Mouse (Mus musculus): ENCODE results near the gene Tigar. TPM values are rescaled to one million over a fixed set of nuclear protein-coding genes. Genes with fewer than 3 reads are reported as not detected.

Tigar gene
- polyA plus RNA-seq, 1 experiment = 1.7 TPM

GRCm38 (mm10) chr6:127050847-127051246, 58.5 kb downstream of the Tigar start:
- Histone ChIP-seq H3K36me3 (ENCODE audit: control insufficient read depth, insufficient read depth, low read length) (no peaks in the 10 kb centered on the region), H3K27ac (ENCODE audit: insufficient read depth, low read depth, low read length) (no peak overlapping the region), H3K4me3 (ENCODE audit: low read depth, low read length) (no peak overlapping the region), H3K4me1 (ENCODE audit: control insufficient read depth, insufficient read depth, insufficient read length, low read length) (no peaks in the 10 kb centered on the region), H3K27me3 (ENCODE audit: control insufficient read depth, insufficient read depth, low read length) (no peaks in the 10 kb centered on the region)
- WGBS = 75% methylated on average over 4 of the region's 4 CpGs
- TF ChIP-seq CTCF (IDR thresholded peaks at IDR 0.05; ENCODE audit: extremely low read depth, insufficient read length, insufficient replicate concordance, low read depth, low read length) (no peak), POLR2A (IDR thresholded peaks at IDR 0.05; ENCODE audit: low read depth, low read length) (no peak)

- Histone ChIP-seq H3K36me3 (ENCODE audit: control insufficient read depth, insufficient read depth, low read length) (no peaks in the 10 kb centered on the region), H3K4me3 (ENCODE audit: low read depth, low read length) (no peak overlapping the region)
- TF ChIP-seq POLR2A (IDR thresholded peaks at IDR 0.05; ENCODE audit: low read depth, low read length) (no peak), CTCF (IDR thresholded peaks at IDR 0.05; ENCODE audit: extremely low read depth, insufficient read length, insufficient replicate concordance, low read depth, low read length) (no peak)
These were observed 64.4 kb downstream of the Tigar start for GRCm38 (mm10) chr6:127044909-127045308.

More at GRCm38 (mm10) chr6:127044909-127045308, 64.4 kb downstream of the Tigar start:
- H3K4me1 ChIP-seq (ENCODE audit: control insufficient read depth, insufficient read depth, insufficient read length, low read length) = no peaks in the 10 kb centered on the region
- no peaks in the 10 kb centered on the region for H3K27me3 ChIP-seq (ENCODE audit: control insufficient read depth, insufficient read depth, low read length)
- no peak overlapping the region for H3K27ac ChIP-seq (ENCODE audit: insufficient read depth, low read depth, low read length)
- 44% methylated on average over 6 of the region's 6 CpGs for WGBS

Other genes with a start within 250 kb of the Tigar start
- 0.18 TPM in 2 replicates for gene Dyrk4, start 187.7 kb downstream of the Tigar start, polyA plus RNA-seq (2012; rRNA removed)
- 1.1 and 2.3 TPM in 2 replicates for gene Rad51ap1, start 170.0 kb downstream of the Tigar start, polyA plus RNA-seq (2012; rRNA removed)
- 0.57 and 1.1 TPM in 2 replicates for gene D6Wsu163e, start 169.6 kb downstream of the Tigar start, polyA plus RNA-seq (2012; rRNA removed)
- gene Fgf6, start 94.0 kb downstream of the Tigar start, polyA plus RNA-seq (2012; rRNA removed) = not detected in 2 replicates
- 0.19 TPM in 1 of 2 replicates, not detected in the other for gene Fgf23, start 36.7 kb downstream of the Tigar start, polyA plus RNA-seq (2012; rRNA removed)
- gene Ccnd2, start 42.6 kb upstream of the Tigar start, polyA plus RNA-seq (2012; rRNA removed) = 17.5 and 42.9 TPM in 2 replicates

Data from small intestine, adult 2 months (tissue).